Mouse (Mus musculus): Measurements from ENCODE around the gene Slc6a18. TPM values are rescaled to one million over a fixed set of nuclear protein-coding genes. Genes with fewer than 3 reads are reported as not detected.

Gene Slc6a18
- total and polyA plus RNA-seq, 3 experiments: not detected

DNA sequence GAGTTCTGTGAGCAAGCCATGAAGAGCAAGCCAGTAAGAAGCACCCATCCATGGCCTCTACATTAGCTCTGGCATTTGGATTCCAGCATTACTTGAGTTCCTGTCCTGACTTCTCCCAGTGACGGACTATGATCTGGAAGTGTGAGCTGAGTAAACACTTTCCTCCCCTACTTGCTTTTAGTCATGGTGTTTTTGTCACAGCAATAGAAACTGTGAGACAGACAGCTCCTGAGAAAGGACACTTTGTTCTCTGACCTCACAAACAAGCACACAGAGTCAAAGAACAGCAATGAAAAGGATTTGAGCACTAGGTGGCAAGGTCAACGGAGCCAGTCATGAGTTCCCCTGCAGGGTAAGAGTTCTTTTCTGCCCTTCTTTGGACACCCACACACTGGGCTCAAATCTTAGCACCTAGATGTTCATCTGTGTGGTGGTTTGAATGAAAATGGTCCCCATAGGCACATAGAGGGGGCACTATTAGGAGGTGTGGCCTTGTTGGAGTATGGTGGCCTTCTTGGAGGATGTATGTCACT lies 17.6 kb downstream of the Slc6a18 start:
- no peak for DNase-seq (ENCODE audit: low read depth, low spot score)
- no peak overlapping the region for H3K4me3 ChIP-seq (ENCODE audit: control insufficient read depth in 1 of 2, insufficient read depth in 1 of 2, low read depth in 2 of 2, low read length in 2 of 2)
- H3K9me3 ChIP-seq (replicated peaks; ENCODE audit: insufficient read depth, low read length): no peaks in the 10 kb centered on the region
- H3K79me2 ChIP-seq (ENCODE audit: control insufficient read depth, insufficient read depth, low read length, poor library complexity): no peaks in the 10 kb centered on the region
- no peaks in the 10 kb centered on the region for H3K4me1 ChIP-seq (ENCODE audit: control insufficient read depth in 1 of 2, insufficient read depth in 2 of 2, low read length in 2 of 2)
- no peaks in the 10 kb centered on the region for H3K36me3 ChIP-seq (ENCODE audit: control insufficient read depth in 1 of 2, insufficient read depth in 2 of 2, low read length in 2 of 2)
- no peak overlapping the region for H3K27ac ChIP-seq (ENCODE audit: control insufficient read depth, low read depth, low read length)
- H3K9ac ChIP-seq (ENCODE audit: control insufficient read depth, low read depth, low read length, poor library complexity, severe bottlenecking): no peak overlapping the region
- peaks cover 6 to 8% of the 10 kb centered on the region in 2 experiments for H3K27me3 ChIP-seq (ENCODE audit: control insufficient read depth in 1 of 2, insufficient read depth in 2 of 2, low read length in 2 of 2)
- no peak for TF ChIP-seq ELF1 (IDR thresholded peaks at IDR 0.05; ENCODE audit: low read depth, low read length)
- TF ChIP-seq ZC3H11A (IDR thresholded peaks at IDR 0.05; ENCODE audit: low read depth, low read length): no peak

DNA sequence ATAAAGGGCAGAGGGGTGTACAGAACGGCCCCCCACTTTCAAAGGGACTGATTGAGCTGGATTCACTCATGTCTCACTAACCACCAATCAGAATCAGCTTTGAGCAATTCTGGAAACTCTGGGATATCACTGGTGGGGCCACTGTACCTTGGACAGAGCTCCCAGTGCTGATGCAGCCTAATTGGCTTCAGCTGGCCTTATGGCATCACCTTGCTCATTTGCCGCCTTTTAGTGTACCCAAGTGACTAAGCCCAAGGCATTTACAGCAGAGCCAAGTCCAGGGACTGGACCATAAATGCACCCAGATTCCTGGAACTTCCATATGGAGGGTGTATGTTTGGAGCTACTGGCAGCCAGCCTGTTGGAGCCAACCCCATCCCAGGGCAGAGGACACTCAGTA lies 18.9 kb downstream of the Slc6a18 start:
- peaks cover 6 to 8% of the 10 kb centered on the region in 2 experiments for H3K27me3 ChIP-seq (ENCODE audit: control insufficient read depth in 1 of 2, insufficient read depth in 2 of 2, low read length in 2 of 2)
- no peak overlapping the region for H3K27ac ChIP-seq (ENCODE audit: control insufficient read depth, low read depth, low read length)
- H3K4me3 ChIP-seq (ENCODE audit: control insufficient read depth in 1 of 2, insufficient read depth in 1 of 2, low read depth in 2 of 2, low read length in 2 of 2): no peak overlapping the region
- H3K36me3 ChIP-seq (ENCODE audit: control insufficient read depth in 1 of 2, insufficient read depth in 2 of 2, low read length in 2 of 2): no peaks in the 10 kb centered on the region
- no peaks in the 10 kb centered on the region for H3K9me3 ChIP-seq (replicated peaks; ENCODE audit: insufficient read depth, low read length)
- no peaks in the 10 kb centered on the region for H3K4me1 ChIP-seq (ENCODE audit: control insufficient read depth in 1 of 2, insufficient read depth in 2 of 2, low read length in 2 of 2)
- no peak for TF ChIP-seq ELF1 (IDR thresholded peaks at IDR 0.05; ENCODE audit: low read depth, low read length)
- no peak for TF ChIP-seq POLR2AphosphoS5 (IDR thresholded peaks at IDR 0.05; ENCODE audit: borderline replicate concordance, low read depth, low read length)
- no peak for TF ChIP-seq MEF2A (IDR thresholded peaks at IDR 0.05; ENCODE audit: extremely low read depth, insufficient replicate concordance, low read depth, low read length, poor library complexity, severe bottlenecking)
- TF ChIP-seq TAL1 (IDR thresholded peaks at IDR 0.05; ENCODE audit: low read length): no peak
- no peak for TF ChIP-seq MYB (IDR thresholded peaks at IDR 0.05; ENCODE audit: low read depth, low read length)
- no peak for TF ChIP-seq NRF1 (IDR thresholded peaks at IDR 0.05; ENCODE audit: insufficient read depth, low read depth, low read length, poor library complexity, severe bottlenecking)
- no peak for TF ChIP-seq MAX (IDR thresholded peaks at IDR 0.05; ENCODE audit: low read length)
- no peak for DNase-seq (ENCODE audit: low read depth, low spot score)
- H3K9ac ChIP-seq (ENCODE audit: control insufficient read depth, low read depth, low read length, poor library complexity, severe bottlenecking): no peak overlapping the region
- H3K79me2 ChIP-seq (ENCODE audit: control insufficient read depth, insufficient read depth, low read length, poor library complexity): no peaks in the 10 kb centered on the region

DNA sequence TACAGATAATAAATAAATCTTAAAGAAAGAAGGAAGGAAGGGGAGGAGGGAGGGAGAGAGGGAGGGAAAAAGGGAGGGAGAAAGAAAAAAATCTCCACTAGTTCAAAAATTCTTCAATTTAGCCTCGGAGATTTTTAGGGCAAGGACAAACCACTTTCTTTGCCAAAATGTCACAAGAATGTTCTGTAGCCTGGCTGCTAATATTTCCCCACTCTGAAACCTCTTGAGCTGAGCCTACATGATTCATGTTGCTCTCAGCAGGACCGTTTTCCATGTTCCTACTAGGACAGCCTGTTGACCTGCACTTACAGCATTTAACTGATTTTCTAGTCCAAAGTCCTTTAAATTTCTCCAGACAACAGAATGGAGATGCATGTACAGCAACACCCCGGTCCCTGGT lies 22.8 kb downstream of the Slc6a18 start:
- no peak for DNase-seq (ENCODE audit: low read depth, low spot score)
- no peaks in the 10 kb centered on the region for H3K4me1 ChIP-seq (ENCODE audit: control insufficient read depth in 1 of 2, insufficient read depth in 2 of 2, low read length in 2 of 2)
- H3K27me3 ChIP-seq (ENCODE audit: control insufficient read depth in 1 of 2, insufficient read depth in 2 of 2, low read length in 2 of 2): peaks cover 6 to 8% of the 10 kb centered on the region in 2 experiments
- no peak overlapping the region for H3K27ac ChIP-seq (ENCODE audit: control insufficient read depth, low read depth, low read length)
- no peaks in the 10 kb centered on the region for H3K36me3 ChIP-seq (ENCODE audit: control insufficient read depth in 1 of 2, insufficient read depth in 2 of 2, low read length in 2 of 2)
- TF ChIP-seq EP300 (IDR thresholded peaks at IDR 0.05; ENCODE audit: low read depth in 1 of 2, low read length in 2 of 2) (no peak), NELFE (IDR thresholded peaks at IDR 0.05; ENCODE audit: low read depth, low read length) (no peak), KAT2A (conservative IDR thresholded peaks at IDR 0.05; ENCODE audit: low read depth, low read length) (no peak), RCOR1 (IDR thresholded peaks at IDR 0.05; ENCODE audit: low read depth, low read length) (no peak), ZNF384 (IDR thresholded peaks at IDR 0.05; ENCODE audit: low read depth, low read length) (no peak), NRF1 (IDR thresholded peaks at IDR 0.05; ENCODE audit: insufficient read depth, low read depth, low read length, poor library complexity, severe bottlenecking) (no peak), POLR2AphosphoS5 (IDR thresholded peaks at IDR 0.05; ENCODE audit: borderline replicate concordance, low read depth, low read length) (no peak), MYB (IDR thresholded peaks at IDR 0.05; ENCODE audit: low read depth, low read length) (no peak), ZMIZ1 (IDR thresholded peaks at IDR 0.05; ENCODE audit: low read depth, low read length) (no peak), CHD2 (IDR thresholded peaks at IDR 0.05; ENCODE audit: low read length) (no peak), SIN3A (IDR thresholded peaks at IDR 0.05; ENCODE audit: low read length) (no peak), ZC3H11A (IDR thresholded peaks at IDR 0.05; ENCODE audit: low read depth, low read length) (no peak), MYC (IDR thresholded peaks at IDR 0.05; ENCODE audit: low read depth, low read length) (no peak), BHLHE40 (IDR thresholded peaks at IDR 0.05; ENCODE audit: borderline replicate concordance, low read depth, low read length) (no peak), JUND (IDR thresholded peaks at IDR 0.05; ENCODE audit: low read depth, low read length) (no peak), ETS1 (IDR thresholded peaks at IDR 0.05; ENCODE audit: low read depth, low read length) (no peak)
- H3K9ac ChIP-seq (ENCODE audit: control insufficient read depth, low read depth, low read length, poor library complexity, severe bottlenecking): no peak overlapping the region
- H3K79me2 ChIP-seq (ENCODE audit: control insufficient read depth, insufficient read depth, low read length, poor library complexity): no peaks in the 10 kb centered on the region
- no peak overlapping the region for H3K4me3 ChIP-seq (ENCODE audit: control insufficient read depth in 1 of 2, insufficient read depth in 1 of 2, low read depth in 2 of 2, low read length in 2 of 2)
- no peaks in the 10 kb centered on the region for H3K9me3 ChIP-seq (replicated peaks; ENCODE audit: insufficient read depth, low read length)

All from MEL (cell line).